Mouse (Mus musculus) ovary, adult 18-20 months (tissue): Measurements from ENCODE around the gene Btnl4.

ENCODE experiments used
- DNase-seq: peaks from one replicate; pipeline ENCODE4 v3.0.0; 2022; ENCODE audit warnings: low spot score, mixed read lengths

The Btnl4 gene

DNA sequence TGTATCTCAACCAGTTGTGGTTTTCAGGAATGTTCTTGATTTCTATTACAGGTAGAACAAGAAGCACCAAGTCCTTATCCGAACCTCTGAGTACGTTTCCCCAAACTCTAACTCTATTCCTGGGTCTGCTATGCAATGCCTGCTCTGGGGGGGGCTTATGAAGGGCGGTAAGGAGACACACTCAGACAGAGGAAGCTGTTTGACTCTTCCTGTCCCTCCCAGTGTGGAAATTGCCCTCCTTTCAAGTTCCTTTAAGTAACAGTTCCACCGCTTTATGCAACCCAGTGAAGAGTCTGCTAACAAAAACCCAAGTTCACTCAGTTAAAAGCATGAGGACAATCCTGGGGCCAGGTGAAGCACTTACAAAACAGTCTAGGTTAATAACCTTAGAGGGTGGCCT lies 40.0 kb downstream of the Btnl4 start:
- no peak for DNase-seq

DNA sequence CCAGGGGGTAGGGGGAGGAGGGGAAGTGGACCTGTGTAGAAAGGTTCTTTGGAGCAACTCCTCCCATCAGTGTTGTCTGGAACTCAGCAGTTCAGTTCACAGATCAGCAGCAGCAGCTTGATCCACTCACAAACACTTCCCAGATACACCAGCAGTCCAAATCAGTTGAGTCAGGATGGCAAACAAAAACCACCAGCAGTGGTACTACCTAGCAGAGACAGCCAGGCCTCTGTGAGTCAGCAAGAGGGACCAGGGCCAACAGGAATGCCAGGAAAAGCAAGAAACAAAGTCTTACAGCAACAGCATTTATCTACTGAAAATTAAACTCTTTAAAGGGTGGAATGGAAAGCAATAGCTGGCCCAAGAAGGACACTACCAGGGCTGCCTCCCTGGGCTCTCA lies 49.5 kb downstream of the Btnl4 start:
- no peak for DNase-seq

DNA sequence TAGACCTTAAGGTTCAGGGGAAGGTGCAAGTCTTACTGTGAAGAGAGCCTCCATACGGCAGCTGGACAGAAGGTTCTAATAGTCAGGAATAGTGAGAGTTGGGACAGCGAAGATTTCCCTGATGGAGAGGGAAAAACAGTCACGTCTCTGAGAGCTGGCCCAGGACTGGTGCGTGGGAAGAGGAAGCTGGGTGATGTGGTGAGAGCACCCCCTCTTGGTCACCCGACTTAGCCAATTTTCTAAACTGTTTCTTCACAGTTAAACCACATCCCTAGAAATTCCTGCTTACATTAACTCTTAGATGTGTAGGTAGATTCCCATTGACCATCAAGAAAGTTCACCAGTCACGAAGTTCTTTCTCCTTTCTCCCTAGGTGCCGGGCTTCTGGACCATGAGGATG lies 57.1 kb downstream of the Btnl4 start:
- DNase-seq, result no peak
